Mouse (Mus musculus): ENCODE data around the gene Tpk1.
"Not testable (repeated sequence)": the region's sequence is repeated elsewhere in the genome, so short reads cannot be mapped to it uniquely, and the experiment has no call there.

Tpk1 gene

GRCm38 (mm10) chr6:43518378-43518777 lies 147.7 kb downstream of the Tpk1 start:
- DNase-seq = no peak

DNA sequence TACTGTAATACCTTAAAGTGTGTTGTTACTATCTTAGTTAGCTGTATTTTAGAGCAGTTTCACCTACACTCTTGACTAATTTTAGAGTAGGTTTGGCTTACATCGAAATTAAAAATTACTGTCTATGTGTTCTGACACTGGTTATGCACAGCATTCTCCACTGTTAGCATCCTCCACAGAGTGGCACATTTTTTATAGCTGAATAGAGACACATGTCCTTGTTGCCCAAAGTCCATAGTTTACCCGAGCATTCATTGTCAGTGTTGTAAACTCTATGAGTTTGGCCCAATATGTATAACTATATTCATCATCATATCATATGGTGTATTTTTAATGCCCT lies 148.8 kb downstream of the Tpk1 start:
- no peak for DNase-seq

GRCm38 (mm10) chr6:43516593-43517315 lies 149.3 kb downstream of the Tpk1 start:
- DNase-seq = no peak

- not testable (repeated sequence) for DNase-seq
Observed at GRCm38 (mm10) chr6:43506686-43507385, 159.2 kb downstream of the Tpk1 start.

DNA sequence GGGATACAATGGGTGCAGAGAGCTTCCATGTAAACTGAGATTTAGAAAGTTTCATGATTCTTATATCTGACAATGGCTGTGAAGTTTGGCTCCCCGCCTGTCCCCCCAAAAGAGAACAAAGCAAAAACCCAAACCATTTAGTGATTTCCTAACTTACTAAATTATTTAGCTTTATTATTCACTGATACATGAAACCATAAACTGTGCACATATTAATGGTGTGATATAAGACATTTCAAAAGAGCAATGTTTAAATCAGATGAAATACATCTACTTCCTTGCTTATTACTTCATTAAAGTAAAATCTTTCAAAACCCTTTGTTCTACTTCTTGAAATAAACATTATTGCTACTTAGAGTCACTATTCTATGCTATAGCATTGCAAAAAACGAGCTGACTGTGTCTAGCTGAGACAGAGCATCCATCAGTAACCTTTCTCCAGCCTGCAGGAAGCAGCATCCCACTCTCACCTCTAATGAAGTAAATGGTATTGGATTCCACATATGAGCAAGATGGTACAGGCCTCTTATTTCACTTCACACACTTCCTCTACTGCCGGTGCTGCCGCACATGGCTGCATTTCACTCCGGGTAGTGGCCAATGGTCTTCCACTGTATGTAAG lies 161.4 kb downstream of the Tpk1 start:
- DNase-seq = no peak

GRCm38 (mm10) chr6:43492367-43492766 lies 173.7 kb downstream of the Tpk1 start:
- DNase-seq = no peak

GRCm38 (mm10) chr6:43486691-43487090 lies 179.4 kb downstream of the Tpk1 start:
- DNase-seq = no peak

DNA sequence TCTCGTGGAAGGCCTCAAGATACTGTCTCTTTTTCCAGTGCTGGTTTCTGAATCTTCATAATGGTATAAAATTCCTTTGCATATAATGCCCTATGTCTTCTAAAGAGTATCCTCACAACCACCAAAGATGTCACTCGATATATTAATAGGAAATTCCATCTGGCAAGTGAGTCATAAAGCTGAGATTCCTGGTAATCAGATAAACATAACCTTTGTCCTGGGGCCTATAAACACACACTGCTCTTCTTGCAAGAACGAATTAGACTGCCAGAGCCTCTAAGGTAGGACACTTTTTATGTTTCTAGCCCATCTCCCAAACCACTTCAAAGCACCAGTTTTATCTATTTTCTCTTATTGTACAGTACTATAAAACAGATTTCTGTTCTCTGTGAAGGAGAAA lies 185.4 kb downstream of the Tpk1 start:
- DNase-seq = no peak

GRCm38 (mm10) chr6:43478810-43479209 lies 187.3 kb downstream of the Tpk1 start:
- DNase-seq = peak; percentile 15 to 20

DNA sequence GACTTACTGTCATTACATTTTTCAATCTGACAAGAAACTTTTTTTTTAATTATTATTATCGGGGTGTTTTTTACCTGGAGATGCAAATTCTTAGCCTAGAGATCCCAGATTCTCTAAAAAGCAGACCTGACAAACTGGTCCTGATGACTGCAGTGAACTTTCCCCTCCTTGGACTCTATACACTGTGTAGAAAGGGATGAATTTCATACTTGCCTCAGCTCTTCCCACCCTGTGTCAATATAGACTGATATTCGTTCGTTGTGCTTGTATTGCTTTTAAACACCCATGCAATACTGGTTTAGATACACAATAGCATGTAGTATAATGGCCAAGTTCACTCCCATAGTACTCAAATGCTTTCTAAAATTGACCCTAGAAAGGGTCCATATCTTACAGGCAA lies 189.7 kb downstream of the Tpk1 start:
- DNase-seq = no peak

GRCm38 (mm10) chr6:43475921-43476320 lies 190.2 kb downstream of the Tpk1 start:
- no peak for DNase-seq

DNA sequence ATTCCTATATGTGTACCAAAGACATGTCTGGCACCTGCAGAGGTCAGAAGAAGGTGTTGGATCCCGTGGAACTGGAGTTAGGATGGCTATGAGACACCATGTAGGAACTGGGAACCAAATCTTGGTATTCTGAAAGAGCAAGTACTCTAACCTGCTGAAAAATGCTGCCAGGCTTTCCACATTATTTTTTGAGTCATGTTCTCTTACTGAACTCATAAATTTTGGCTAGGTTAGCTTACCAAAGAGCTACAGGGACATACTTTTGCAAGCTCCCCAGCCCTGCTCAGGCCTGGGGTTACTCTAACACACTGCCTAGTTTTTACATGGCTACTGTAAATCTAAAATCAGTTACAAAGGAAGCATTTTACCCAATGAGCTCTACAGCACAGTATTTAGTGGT lies 194.5 kb downstream of the Tpk1 start:
- no peak for DNase-seq

- no peak for DNase-seq
Observed at GRCm38 (mm10) chr6:43468821-43469594, 197.1 kb downstream of the Tpk1 start.

DNA sequence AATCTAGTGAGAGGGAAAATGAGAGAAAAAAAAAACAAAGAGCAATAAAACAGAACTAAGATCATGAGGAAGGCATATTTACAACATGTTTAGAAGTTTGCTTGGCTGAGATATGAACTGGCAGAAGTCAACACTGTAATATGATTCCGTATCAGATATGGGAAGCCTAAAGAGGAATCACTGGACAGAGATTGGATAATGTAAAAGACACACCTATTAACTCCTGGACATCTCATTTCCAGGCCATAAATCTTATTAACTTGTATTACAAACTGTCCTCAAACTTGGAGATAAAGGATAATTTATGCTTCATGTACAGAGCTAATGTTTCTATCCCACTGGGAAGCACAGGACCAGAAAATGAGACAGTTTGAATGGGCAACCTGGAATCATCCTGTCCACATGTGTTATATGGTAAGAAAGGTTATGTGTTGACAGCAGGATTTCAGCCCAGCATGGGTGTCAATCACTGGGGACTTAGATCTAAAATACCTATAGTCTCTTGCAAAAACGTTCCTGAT lies 203.2 kb downstream of the Tpk1 start:
- DNase-seq = no peak

GRCm38 (mm10) chr6:43462189-43462848 lies 203.8 kb downstream of the Tpk1 start:
- no peak for DNase-seq

GRCm38 (mm10) chr6:43459082-43459481 lies 207.0 kb downstream of the Tpk1 start:
- no peak for DNase-seq

GRCm38 (mm10) chr6:43457989-43458388 lies 208.1 kb downstream of the Tpk1 start:
- no peak for DNase-seq

DNA sequence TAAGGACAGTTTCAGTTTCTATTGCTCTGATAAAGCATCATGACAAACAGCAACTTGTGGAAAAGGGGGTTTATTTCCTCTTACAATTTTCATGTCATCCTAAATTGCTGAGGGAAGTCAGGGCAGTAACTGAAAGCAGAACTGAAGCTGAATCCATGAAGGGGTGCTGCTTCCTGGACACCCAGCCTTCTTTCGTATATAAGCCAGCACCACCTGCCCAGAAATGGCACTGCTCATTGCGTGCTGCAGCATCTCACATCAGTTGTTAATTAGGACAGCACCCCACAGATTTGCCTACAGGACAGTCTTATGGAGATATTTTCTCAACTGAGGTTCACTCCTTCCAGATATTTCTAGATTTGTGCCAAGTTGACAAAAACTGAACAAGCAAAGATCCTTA lies 216.6 kb downstream of the Tpk1 start:
- peak; percentile 66 to 76 for DNase-seq

DNA sequence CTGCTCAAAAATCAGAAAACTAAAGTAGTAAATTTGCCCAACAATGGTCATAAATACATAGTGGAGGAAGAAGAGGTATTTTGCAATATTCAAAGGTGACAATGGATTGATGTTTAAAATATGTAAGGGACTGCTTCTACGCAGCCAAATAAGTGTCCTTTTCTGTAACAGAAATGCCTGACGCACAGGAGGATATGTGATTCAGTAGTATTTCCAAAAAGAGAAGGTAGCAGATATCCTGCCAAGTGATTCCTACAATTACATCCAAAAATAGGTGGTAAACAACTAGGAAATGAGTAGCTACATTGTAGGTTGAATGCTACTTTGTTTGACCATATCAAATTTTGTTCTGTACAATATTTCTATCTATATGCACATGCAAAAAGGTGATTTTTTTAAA lies 220.2 kb downstream of the Tpk1 start:
- DNase-seq = no peak

DNA sequence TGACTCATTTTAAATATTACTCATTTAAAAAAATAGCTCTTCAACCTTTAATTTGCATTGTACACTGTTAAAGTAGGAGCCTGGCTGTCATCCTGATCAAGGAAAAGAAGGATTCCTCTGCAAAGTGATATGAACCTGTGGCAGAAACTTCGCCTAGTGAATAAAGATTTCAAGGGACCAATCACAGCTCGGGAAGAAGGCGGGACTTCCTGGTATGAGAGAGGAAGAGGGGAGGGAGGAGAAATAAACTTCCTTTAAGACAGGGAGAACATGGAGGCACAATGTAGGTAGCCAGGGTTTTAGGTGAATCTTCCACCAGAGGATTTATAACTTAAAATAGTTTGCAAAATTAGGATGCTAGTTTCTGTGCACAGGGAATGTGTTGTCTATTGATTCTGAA lies 223.9 kb downstream of the Tpk1 start:
- DNase-seq = no peak

DNA sequence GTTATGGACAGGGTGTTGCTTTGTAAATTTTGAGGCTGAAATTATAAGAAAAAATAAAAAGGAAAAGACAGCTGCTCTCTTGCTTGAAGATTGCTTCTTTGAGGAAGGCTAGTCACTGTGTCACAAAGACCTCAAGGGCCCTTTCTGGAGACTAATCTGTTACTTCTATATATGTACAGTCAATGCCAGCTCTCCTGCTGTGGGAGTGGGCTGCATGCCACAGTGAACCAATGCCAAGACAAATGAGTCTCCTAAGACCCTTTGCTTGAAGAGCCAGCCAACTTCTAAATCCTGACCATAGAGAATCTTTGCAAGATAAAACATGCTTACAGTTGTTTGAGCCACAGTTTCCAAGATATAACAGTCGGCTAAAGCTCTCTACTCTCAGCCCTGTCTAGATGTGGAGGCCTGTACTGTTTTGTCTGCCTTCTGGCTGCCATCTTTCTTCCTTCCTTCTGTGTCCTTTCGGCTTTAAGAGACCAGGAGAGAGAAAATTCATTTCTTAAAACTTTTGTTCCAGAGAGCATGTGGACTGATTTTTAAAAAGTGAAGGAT lies 230.0 kb downstream of the Tpk1 start:
- peak; percentile 76 to 82 for DNase-seq

DNA sequence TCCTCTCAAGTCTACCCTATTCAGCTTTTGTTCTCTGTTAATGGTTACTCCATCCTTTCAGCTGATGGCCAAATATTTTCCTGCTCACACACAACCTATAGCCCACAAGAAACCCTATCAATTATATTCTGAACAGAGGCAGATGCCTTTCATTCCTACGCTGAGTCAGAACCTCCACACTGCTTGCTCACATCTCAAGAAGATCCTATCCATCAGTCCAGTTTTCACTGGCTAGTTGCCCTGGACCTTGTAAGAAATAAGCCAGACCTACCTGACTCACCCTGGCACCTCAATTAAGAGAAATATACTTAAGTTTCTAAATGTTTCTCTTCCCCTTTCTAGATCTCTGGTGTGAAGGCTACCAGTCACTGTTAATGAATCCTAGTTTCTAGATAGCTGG lies 231.7 kb downstream of the Tpk1 start:
- DNase-seq = no peak

Data from cerebellum, postnatal 25 days (tissue).